Mouse (Mus musculus) embryonic facial prominence, embryonic 12.5 days (tissue): Measurements from ENCODE around the gene Uspl1. TPM values are rescaled to one million over a fixed set of nuclear protein-coding genes. Genes with fewer than 3 reads are reported as not detected.
A peak's percentile ranks its signal among the peaks of the same experiment; 100 is the strongest.

Experiments used
- ATAC-seq: fragments of 200-750 bp; cut with Nextera tagmentation; 2 replicates; pipeline ENCODE4 v1.8.0; 2017; ENCODE audit not compliant: insufficient number of reproducible peaks, insufficient read depth, low FRiP score, low TSS enrichment
- H3K27ac ChIP-seq: fragments of 300-500 bp; sonication (generic); 2 replicates; pipeline ENCODE4 v1.5.1; 2016; ENCODE audit warnings: mild to moderate bottlenecking
- H3K27me3 ChIP-seq: fragments of 300-500 bp; sonication (generic); 2 replicates; pipeline ENCODE4 v1.6.1; 2016; ENCODE audit warnings: mild to moderate bottlenecking, moderate library complexity
- H3K36me3 ChIP-seq: fragments of 300-500 bp; sonication (generic); 2 replicates; pipeline ENCODE4 v1.6.1; 2016; ENCODE audit warnings: mild to moderate bottlenecking
- H3K4me1 ChIP-seq: fragments of 300-500 bp; sonication (generic); 2 replicates; pipeline ENCODE4 v1.6.1; 2016
- H3K4me2 ChIP-seq: fragments of 300-500 bp; sonication (generic); replicated peaks from 2 replicates; pipeline ENCODE4 v1.6.1; 2016; ENCODE audit warnings: mild to moderate bottlenecking, moderate library complexity
- H3K4me3 ChIP-seq: fragments of 300-500 bp; sonication (generic); 2 replicates; pipeline ENCODE4 v1.5.1; 2016; ENCODE audit warnings: mild to moderate bottlenecking
- H3K9ac ChIP-seq: fragments of 300-500 bp; sonication (generic); 2 replicates; pipeline ENCODE4 v1.6.1; 2016; ENCODE audit warnings: mild to moderate bottlenecking, moderate library complexity
- H3K9me3 ChIP-seq: fragments of 300-500 bp; sonication (generic); 2 replicates; pipeline ENCODE4 v1.6.1; 2016; ENCODE audit warnings: mild to moderate bottlenecking, moderate library complexity
- WGBS: fragments of 180-500 bp; shearing (Covaris S2); methylation state at CpG from one replicate; pipeline ENCODE4 v1.1.7; 2016; 5-methylcytosine and 5-hydroxymethylcytosine counted together
- microRNA-seq: library from miRNA; unstranded; fragments of <30 nt; microRNA quantifications from one replicate; pipeline ENCODE4, GENCODE M21; 2017
- polyA plus RNA-seq: library from polyadenylated mRNA; unstranded; fragments of >200 nt; fragmentation: Nextera tagmentation; extraction: Ambion mirVana; gene quantifications from 2 replicates; pipeline ENCODE4 v1.2.1, GENCODE M21; 2016

The Uspl1 gene
- polyA plus RNA-seq, 1 experiment from 2014 or later: 63.9 TPM

- no peak overlapping the region for H3K27ac ChIP-seq
- ATAC-seq: 0 out of 2 replicates have a peak, but pooled peaks have one; percentile 41
Observed at GRCm38 (mm10) chr5:149264878-149265279, 80.7 kb downstream of the Uspl1 start.

More at GRCm38 (mm10) chr5:149264878-149265279, 80.7 kb downstream of the Uspl1 start:
- Histone ChIP-seq H3K36me3 (no peaks in the 10 kb centered on the region), H3K4me2 (no peak overlapping the region), H3K9ac (no peak overlapping the region), H3K4me1 (peaks cover 5% of the 10 kb centered on the region; the same call in 1 of the 2 replicates), H3K4me3 (no peak overlapping the region), H3K9me3 (no peaks in the 10 kb centered on the region), H3K27me3 (no peaks in the 10 kb centered on the region)
- 59% methylated on average over 6 of the region's 6 CpGs for WGBS

Small RNA genes within 50 kb of the gene (microRNA-seq; reads per million reads assigned to microRNA genes)
- gene Gm24105: not detected

Other genes starting within 250 kb of the Uspl1 start
- 3.4 and 4.0 TPM in 2 replicates for gene Gm42791, start 189.2 kb upstream of the Uspl1 start, polyA plus RNA-seq
- 1,535 and 1,770 TPM in 2 replicates for gene Hmgb1, start 139 bp downstream of the Uspl1 start, polyA plus RNA-seq
- gene Alox5ap, start 80.4 kb downstream of the Uspl1 start, polyA plus RNA-seq: 8.5 and 13.1 TPM in 2 replicates
- gene Medag, start 227.4 kb downstream of the Uspl1 start, polyA plus RNA-seq: 0.89 and 1.3 TPM in 2 replicates